Mouse (Mus musculus): ENCODE results near the gene Olfr112.
"Not testable (repeated sequence)": the region's sequence is repeated elsewhere in the genome, so short reads cannot be mapped to it uniquely, and the experiment has no call there.

Gene Olfr112

DNA sequence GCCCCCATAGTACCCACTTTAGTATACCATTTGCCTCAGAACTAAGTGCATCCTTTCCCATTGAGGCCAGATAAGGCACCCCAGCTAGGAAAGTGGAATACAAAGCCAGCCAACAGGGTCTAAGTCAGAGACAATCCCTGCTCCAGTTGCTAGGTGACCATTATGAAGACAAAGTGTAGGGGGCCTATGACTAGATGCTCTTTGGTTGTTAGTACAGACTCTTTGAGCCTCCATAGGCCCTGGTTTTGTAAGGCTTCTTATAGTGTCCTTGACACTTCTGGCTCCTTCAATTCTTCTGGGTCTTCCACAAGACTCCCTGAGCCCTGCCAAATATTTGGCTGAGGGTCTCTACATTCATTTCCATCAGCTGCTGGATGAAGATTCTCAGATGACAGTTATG is at the start of gene Olfr112:
Gene Olfr112 (minus strand): TSS at position 101 of the 400 bp plus-strand sequence.
- no peak for DNase-seq (ENCODE audit: low spot score)

DNA sequence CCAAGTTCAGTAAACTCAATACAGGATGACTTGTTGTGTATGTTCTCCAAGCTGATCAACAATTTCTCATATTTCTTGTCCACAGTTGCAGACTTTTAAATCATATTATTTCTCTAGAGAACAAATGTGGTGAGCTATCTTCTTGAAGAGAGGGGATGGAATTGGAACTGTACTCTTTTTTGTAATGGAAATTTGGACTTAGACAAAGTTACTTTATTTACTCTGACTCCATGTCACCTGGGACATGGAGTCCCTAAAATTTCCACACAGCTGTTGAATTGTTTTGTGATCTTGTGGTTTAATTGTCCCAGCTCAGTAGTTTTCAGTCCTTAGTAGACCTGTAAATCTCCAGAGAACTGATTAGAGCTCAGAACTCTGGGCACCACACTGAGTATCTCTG is 23.4 kb upstream of the Olfr112 start, which contains the start of gene Olfr114:
Gene Olfr114 (minus strand): TSS at position 101 of the 400 bp plus-strand sequence.
- no peak for DNase-seq (ENCODE audit: low spot score)

DNA sequence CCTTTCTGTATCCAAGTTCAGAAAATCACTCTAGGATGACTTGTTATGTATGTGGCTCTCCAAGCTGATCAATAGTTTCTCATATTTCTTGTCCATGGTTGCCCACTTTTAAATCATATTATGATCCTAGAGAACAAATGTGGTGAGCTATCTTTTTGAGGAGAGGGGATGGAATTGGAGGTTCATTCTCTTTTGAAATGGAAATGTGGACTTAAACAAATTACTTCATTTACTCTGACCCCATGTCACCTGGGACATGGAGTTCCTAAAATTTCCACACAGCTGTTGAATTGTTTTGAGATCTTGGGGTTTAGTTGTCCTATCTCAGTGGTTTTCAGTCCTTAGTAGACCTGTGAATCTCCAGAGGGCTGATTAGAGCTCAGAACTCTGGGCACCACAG is 8.3 kb upstream of the Olfr112 start, which contains the start of gene Olfr113:
Gene Olfr113 (minus strand): TSS at position 101 of the 400 bp plus-strand sequence.
- DNase-seq (ENCODE audit: low spot score): no peak

DNA sequence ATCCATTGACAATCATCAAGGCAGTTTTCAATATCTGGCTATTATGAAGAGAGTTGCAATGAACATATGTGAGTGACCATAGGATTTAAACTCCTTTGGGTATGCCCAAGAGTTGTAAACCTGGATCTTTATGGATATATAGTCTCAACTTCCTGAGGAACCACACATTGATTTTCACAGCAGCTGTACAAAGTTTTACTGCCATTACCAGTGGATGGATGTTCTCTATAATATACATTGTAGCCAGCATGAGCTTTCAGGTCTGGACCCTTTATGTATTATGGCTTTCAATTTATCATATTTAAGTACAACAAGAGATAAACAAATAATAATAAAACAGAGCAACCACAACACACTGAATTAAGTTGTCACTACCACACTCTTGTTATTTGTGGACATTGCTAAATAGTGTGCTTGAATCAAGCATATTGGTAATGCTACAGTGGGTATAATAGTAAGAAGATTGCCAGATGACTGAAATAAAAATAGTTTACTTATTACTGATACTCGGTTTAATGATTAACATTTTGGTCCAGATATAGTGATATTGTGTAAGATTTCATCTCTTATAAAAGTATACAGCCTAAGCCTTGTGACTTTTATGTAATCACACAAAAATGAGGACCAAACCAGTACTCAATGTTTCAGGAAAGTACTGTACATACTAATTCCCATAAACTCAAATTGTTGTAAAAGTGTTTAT is 10.2 kb downstream of the Olfr112 start:
- DNase-seq (ENCODE audit: low spot score): no peak

DNA sequence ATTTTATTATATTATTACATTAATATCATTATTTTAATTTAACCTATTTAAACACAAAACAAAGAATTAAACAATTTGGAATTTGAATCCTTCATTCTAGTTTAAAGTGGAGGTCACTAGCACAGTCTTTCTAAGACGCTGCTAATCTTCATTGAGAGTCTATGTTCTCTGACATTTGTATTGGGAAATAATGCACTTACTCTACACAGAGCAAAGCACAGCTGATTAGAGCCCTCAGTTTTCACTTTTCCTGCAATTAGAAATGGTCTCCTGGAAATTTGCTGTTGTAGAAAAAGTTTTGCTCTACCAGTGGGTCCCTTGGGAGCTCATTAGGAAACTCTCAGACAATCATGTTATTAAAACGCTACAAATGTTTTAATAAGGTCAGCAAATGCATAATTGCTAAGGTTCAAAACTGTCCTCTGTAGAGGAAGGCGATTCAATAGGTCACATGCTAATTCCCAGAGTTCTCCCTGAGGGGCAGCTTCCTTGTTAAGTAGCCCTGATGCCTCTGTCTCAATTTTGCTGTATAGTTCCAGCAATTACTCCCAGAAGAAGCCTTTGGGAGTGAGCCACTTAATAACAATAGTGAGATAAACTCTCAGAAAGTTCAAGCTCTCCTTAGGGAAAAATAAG is 25.3 kb downstream of the Olfr112 start:
- no peak for DNase-seq (ENCODE audit: low spot score)

DNA sequence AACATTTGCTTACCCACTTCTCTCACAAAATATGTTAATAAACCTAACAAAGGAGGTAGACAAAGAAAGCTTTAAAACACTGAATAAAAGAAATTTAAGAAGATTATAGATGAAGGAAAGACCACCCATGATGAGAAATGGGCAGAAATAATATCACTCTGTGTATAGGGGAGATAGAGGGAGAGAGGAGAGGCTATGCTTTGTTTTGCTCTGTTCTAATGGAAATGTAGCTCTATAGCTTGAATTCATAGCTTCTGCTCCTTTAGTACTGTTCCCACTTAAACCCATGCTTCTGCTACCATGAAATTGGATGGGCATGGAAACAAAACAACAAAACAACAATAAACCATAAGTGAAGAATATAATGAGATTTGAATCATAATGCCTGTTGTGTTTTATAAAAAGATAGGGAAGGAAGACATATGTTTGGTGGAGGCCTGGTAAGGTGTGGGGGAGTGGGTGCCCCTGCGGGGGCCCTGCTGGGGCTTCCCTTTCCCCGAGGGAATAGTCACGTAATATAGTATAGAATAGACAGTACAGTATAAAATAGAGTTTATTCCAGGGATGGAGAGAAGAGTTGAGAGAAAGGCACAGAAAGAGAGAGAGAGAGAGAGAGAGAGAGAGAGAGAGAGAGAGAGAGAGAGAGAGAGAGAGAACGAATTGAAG is 27.7 kb downstream of the Olfr112 start:
- no peak for DNase-seq (ENCODE audit: low spot score)

DNA sequence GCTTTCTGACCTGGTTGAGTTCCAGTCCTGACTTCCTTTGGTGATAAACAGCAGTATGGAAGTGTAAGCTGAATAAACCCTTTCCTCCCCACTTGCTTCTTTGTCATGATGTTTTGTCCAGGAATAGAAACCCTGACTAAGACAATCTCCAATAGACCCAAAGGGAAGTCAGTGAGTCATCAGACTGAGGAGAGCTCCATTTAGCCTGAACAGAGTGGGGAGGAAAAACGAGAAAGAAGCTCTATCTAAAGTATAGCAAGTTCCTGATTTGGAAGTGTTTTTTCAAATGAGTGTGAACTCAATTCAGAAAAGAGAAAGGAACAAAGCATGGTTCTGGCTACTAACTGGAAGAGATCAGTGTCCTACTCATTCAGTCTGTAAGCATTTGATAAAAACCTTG is 30.8 kb downstream of the Olfr112 start:
- DNase-seq (ENCODE audit: low spot score): not testable (repeated sequence)

DNA sequence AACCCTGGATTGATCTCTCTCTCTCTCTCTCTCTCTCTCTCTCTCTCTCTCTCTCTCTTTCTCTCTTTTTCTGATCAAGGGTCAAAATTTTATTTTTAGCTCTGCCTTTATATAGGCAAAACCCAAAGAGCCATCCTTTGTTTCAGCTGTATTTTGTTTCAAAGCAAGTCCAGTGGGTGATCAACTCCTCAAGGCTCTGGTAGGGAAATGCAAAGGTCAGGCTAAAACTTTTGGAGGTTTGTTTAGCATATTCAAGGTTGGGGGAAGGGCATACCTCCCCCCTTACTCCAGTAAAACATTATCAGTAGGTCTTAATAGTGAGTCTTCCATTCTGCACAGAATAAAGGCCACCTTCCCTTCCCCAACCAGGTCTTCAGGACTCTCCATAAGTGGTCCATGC is 34.1 kb downstream of the Olfr112 start:
- no peak for DNase-seq (ENCODE audit: low spot score)

DNA sequence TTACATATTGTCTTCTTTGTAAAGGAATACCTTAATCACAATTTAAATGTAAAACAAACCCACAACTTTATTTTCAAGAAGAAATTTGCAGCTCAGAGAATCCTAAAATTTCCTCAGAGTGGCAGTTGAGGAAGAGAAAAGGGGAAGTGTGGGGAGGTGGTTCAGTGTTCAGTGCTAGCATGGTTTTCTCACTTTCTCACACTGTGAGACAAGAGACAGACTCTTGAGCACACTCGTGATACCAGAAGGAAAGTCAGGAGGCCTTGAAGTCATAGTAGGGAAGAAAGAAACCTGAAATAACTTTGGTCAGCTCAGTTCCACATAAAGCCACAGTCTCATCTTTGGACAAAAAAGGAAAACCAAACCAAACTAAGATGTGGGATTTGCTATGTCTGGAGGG is 43.8 kb downstream of the Olfr112 start:
- not testable (repeated sequence) for DNase-seq (ENCODE audit: low spot score)

DNA sequence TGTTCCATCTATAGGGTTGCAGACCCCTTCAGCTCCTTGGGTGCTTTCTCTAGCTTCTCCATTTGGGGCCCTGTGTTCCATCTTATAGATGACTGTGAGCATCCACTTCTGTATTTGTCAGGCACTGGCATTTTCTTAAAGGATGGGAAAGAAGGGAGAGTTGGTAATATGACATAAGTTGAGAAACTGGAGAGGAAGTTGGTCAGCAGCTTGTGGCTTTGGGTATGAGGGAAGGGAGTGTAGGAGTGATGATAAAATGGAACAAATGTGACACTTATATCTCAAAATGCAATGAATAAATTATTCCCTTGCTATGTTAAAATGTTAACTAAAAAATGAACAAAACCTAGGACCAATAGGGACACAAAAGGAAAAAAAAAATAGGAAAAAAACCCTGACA is 44.6 kb downstream of the Olfr112 start:
- DNase-seq (ENCODE audit: low spot score): not testable (repeated sequence)
